Mouse (Mus musculus): ENCODE data around the gene Eml6.

DNA sequence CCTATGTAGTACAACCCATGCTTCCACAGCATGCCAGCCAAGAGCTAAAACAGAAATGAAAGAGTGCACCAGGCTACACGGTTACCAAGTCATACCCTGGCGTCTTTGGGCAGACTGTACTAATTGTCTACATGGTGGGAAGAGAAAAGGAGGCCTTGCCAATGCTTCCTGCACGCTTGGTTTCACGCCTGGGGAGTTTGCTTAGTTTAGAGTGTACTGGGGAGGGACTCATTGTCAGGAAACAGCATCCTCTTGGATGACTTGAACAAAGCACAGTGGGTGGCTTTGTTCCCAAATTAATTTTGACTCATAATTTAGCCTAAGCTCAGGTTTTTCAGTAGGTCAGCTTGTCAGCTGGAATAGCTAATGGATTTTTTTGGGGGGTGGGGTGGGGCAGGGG lies 260.8 kb downstream of the Eml6 start:
- TF ChIP-seq HCFC1 (IDR thresholded peaks at IDR 0.05; ENCODE audit: borderline replicate concordance, insufficient read depth, low read length): no peak
- TF ChIP-seq MAFK (IDR thresholded peaks at IDR 0.05; ENCODE audit: insufficient read depth, low read depth, low read length): no peak
- TF ChIP-seq ZC3H11A (IDR thresholded peaks at IDR 0.05; ENCODE audit: borderline replicate concordance, low read depth, low read length): no peak
- no peak for TF ChIP-seq ZNF384 (IDR thresholded peaks at IDR 0.05; ENCODE audit: low read depth, low read length)
